Mouse (Mus musculus) lung, postnatal 14 days (tissue): ENCODE data around the gene Mertk.

Experiments
- DNase-seq: peaks from one replicate; pipeline ENCODE4 v3.0.0; 2021

The Mertk gene

GRCm38 (mm10) chr2:128827787-128828186, 129.0 kb downstream of the Mertk start:
- DNase-seq: no peak

- DNase-seq: no peak
Observed at GRCm38 (mm10) chr2:128832611-128833010, 133.9 kb downstream of the Mertk start.

- no peak for DNase-seq
Observed at GRCm38 (mm10) chr2:128833035-128833434, 134.3 kb downstream of the Mertk start.

GRCm38 (mm10) chr2:128833435-128833834, 134.7 kb downstream of the Mertk start:
- DNase-seq: no peak

GRCm38 (mm10) chr2:128837531-128837930, 138.8 kb downstream of the Mertk start:
- no peak for DNase-seq

- DNase-seq: no peak
Observed at GRCm38 (mm10) chr2:128838611-128839010, 139.9 kb downstream of the Mertk start.

GRCm38 (mm10) chr2:128839501-128839900, 140.7 kb downstream of the Mertk start:
- no peak for DNase-seq

GRCm38 (mm10) chr2:128842437-128842836, 143.7 kb downstream of the Mertk start:
- DNase-seq: no peak

GRCm38 (mm10) chr2:128850036-128850435, 151.3 kb downstream of the Mertk start:
- DNase-seq: no peak
